Mouse (Mus musculus): Measurements from ENCODE around the gene B3gnt2.

DNA sequence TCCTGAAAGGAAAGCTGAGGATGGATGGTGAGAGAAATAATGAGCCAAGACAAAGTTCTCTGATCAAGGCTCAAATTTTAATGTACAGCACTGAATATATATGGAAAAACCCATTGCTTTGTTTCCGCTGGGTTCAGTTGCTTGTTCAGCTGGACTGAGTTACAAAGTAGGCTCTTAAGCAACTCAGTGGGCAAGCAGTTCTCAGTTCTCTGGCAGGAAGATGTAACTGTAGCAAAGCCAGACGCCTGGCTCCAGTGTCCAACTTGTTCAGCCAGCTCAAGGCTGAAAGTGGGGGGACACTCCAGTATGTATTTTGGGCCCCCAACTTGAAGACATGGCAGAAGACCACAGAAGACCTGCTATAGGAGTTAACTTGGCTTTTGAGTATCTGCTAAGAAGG lies 72.9 kb downstream of the B3gnt2 start:
- TF ChIP-seq CTCF (IDR thresholded peaks at IDR 0.05; ENCODE audit: low read depth, low read length): no peak
- TF ChIP-seq POLR2A (IDR thresholded peaks at IDR 0.05; ENCODE audit: borderline replicate concordance, low read depth, low read length): no peak
